Mouse (Mus musculus): ENCODE data around the gene Slc25a21.

The Slc25a21 gene

DNA sequence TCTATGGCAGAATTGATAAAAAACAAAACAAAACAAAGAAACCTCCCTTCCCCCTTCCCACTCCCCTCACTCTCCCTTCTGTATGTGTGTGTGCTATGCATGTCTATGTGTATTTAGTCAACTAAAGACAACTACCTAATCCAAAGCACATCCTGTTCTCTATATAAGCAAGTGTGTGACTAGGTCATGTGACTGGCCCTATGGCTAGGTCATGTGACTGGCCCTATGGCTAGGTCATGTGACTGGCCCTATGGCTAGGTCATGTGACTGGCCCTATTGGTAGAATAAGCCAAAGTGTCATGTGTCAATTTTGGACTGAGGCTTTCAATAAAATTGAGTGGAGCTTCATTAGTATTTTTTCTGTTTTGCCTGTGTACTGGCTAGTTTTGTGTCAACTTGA is 324.1 kb downstream of the Slc25a21 start:
- no peak for DNase-seq

DNA sequence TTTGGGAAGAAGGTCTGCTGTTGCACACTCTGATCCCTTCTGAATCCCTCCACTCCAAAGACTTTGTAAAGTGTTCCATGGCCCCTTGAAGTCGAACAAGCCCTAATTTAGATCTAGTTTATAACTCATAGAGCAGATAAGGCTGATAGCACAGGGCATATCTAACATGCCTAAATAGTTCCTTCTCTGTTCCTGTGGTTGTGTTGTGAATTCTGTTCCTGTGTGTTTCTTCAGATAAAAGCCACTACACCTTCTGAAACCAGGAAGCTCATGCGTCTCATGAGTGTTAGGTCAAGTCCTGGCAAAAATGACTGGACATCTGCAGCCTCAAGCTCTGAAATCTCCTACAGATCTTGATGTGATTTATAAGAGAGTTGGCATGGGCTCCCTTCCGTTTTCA is 326.7 kb downstream of the Slc25a21 start:
- no peak for DNase-seq

DNA sequence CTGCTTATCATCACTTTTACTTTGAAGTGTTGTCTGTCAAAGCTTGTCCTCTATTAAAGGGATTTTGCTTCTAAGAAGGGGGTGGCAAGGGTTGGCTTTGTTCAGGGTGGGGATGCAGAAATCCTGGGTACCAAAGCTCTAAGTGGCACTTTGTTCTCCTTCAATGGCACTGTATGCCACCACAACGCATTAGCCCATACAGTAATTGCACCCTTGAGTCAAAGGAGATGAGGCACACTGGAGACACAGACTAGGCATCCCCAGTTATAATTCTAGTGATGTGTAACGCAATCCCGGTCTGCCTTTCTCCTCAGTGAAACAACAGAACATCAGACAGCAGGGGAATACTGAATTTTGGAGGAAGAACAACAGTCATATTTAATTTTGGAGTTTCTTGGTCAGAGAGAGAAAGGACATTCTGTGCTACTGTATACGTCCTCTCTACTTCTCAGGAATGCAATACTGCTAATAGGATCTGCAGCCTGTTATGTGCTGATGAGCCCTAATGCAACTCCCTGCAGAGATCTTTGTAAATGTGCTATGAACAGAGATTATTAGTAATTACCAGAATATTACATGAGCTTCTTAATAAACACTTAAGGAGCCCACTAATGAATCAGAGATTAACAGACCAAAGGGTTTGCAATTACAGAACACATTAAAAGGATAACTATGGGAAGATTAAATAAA is 333.3 kb downstream of the Slc25a21 start:
- no peak for DNase-seq

DNA sequence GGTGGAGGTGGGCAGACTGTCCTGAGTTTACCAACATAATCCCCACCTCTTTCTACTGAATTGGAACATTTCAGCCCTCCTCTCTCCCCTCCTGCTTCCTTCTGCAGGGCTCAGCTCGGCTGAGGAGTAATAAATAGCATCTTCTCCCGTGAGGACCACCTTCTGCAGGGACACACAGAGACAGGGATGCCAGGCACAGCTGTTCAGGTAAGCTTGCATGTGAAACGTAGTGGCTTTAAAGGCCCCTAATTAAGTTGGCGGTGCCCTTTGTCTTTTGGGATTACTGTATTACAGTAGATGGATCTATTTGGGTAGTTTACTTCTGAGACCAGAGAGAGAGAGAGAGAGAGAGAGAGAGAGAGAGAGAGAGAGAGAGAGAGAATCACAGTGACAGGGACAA is 344.6 kb downstream of the Slc25a21 start:
- no peak for DNase-seq

DNA sequence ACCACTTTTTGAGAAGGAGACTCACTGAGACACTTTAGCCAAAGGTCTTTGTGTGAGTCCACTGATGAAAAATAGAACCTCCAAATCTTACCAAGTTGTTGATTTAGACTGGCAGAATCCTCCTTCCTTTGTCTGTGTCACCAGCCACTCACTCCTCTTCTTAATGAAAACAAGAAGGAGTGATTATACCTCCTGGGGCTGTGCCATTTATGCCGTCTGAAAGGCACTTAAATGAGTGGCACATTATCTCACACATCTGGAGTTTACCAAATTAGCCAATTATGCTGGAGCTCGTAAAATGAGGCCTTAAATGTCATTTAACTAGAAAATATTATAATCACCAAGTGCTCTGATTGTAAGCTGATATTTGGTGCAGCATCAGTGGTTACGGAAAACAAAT is 345.8 kb downstream of the Slc25a21 start:
- no peak for DNase-seq

DNA sequence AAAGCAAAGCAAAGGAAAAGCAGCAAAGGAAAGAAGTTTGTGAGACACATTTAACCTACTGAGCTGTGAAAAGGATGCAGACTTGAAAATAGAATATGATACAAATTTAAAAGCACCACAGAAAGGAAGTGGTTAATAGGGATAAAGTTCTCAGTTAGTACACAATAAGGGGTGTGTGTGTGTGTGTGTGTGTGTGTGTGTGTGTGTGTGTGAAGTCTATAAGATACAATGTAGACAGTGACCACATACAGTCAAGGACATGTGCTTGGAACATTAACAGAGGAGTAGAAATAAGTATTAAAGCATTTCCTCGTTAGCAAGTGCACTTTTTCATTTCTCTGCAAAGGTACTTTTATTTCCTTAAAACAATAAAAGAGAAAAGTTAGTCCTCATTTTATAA is 367.3 kb downstream of the Slc25a21 start:
- DNase-seq, result no peak

DNA sequence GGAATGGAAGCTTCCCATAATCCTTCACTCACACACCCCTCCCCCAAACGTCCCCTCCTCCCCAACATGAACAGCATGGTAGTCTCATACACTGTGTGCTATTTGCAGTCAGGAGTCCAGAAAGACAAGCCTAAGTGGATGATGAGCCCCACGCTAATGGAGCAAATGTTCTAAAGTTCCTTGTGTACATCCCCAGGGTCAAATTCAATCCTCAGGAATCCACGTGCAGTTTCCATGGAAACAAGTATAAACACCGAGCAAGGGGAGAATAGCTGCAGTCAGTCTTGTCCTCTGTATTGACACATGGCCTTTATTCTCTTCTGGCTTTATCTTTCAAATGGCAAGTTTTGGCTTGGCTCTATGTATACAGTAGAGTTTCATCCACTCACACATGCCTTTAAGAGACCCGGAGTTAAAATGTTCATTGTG is 367.8 kb downstream of the Slc25a21 start:
- DNase-seq, result no peak

DNA sequence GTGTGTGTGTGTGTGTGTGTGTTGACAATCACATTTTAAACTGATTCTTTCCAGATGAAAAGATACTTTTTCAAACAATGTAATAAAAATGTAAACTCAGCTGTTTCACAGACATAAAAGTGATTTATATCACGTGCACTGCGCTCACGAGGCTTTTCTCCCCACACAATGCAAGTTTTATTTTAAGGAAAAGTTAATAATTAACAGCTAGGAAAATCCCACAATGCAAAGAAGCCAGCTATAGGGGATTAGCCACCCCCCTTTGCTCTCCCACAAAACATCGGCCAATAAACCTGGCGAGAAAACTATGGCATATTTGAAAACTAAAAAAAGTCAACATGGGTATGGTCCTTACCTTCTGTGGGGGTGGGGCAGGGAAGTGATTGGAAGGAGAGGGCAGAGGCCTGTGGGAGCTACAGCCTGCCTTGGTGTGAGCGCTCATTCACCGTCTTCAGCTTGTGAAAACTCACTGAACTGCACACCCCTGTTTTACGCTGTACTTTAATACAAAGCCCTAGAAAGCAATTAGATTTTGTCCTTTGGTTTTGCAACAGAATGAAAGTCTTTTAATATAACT is 369.4 kb downstream of the Slc25a21 start:
- no peak for DNase-seq

DNA sequence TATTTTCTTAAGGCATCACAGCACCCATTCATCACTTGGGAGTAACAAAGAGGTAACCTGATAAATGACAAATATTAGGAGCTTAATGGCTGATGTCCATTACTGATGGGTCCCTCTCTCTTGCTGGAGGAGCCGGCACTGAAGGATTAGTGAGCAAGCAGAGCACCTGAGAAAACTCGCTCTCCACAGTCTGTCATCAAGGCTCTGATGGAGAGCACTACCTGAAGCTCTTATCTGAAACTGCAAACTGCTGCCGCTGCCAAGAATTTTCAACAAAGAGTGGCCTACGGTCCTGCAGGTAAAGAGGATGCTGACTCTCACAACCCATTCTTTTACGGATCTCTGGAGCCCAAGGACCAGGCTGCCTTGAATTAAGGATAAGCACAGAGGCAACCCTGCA is 372.6 kb downstream of the Slc25a21 start:
- no peak for DNase-seq

DNA sequence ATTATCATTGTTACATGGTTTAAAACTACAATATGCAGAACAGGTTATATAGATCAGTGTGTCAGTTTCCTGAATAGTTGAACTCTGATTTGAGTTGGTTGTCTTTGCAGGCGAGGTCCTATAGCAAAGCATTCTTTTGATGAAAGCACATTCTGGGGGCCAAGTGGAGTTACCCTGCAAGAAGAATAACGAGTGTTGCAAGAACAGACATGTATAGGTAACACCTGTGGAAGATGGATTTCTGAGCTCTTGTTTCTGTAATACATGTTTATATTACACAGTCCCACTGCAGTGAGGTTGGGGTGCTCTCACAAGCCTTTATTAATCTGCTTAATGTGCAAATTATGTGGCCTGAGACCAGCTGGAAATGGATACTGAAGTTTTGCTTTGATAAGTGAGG is 375.1 kb downstream of the Slc25a21 start:
- DNase-seq, result no peak

DNA sequence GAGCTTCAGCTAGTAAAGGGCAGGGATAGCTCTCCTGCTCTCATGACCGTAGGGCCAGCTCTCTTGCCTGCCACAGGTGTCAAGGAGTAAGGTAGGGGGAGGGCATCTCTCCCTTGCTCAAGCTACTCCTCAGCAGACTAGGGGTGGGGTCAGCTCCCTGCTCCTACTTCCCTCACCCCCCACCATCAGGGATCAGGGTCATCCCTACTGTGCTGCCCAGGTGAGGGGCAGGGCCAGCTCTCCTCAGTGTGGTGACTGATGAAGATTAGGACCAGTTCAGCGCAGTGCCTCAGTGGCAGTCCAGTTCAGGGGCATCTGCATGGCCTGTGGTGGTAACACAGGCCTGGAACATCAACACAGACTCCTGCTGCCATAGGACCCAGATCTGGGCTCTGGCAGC is 376.7 kb downstream of the Slc25a21 start:
- no peak for DNase-seq

DNA sequence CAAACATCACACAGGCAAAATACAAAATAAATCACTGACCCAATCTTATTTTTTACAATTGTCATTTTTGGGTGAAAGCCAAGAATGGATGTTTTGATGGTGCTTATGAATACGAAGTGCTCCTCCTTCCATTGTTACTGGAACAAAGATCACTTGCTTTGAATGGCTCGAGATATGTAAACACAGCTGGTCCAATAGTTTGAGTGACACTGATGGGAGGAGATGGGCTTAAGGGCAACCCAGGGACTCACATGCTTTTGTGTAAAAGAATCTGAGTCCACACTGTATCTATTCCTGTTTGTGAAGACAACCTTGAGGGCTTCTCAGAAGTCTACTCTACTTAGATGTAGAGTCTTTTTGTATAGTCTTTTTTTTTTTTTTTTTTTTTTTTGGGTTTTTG is 389.8 kb downstream of the Slc25a21 start:
- DNase-seq, result no peak

DNA sequence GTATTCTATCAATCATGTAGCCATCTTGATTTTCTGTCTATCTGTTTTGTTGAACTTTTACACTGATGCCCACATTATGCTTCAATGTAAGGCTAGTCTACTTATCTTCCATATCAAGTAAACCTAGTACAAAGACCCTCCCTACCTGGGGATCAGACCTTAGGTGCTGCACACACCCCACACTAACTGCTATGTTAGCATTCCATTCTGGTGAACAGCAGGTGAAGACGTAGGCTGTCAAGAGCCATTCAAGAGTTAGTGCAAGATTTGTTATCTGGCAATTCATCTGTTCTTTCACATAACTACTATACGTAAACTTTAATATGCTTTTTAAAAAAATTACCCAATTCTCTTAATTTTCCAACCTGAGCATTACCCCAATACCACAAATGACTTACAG is 390.2 kb downstream of the Slc25a21 start:
- DNase-seq, result no peak

DNA sequence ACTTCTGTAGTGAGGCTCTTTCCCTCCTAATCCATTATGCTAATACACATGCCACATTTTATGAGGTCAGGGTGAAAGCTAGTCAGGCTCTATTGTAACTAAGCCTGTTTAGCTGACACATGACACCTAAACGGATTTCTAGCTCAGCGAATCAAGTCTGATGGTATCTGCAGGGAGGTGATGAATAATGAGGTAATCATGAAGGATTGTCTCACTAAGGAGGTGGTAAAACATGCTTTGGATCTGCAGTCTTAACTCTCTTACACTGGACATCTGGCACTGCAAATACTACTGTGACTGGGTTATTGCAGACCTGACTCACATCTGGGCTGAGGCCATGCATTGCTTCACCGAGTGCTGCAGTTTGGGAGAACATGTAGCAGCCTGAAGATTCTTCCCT is 392.8 kb downstream of the Slc25a21 start:
- DNase-seq, result no peak

DNA sequence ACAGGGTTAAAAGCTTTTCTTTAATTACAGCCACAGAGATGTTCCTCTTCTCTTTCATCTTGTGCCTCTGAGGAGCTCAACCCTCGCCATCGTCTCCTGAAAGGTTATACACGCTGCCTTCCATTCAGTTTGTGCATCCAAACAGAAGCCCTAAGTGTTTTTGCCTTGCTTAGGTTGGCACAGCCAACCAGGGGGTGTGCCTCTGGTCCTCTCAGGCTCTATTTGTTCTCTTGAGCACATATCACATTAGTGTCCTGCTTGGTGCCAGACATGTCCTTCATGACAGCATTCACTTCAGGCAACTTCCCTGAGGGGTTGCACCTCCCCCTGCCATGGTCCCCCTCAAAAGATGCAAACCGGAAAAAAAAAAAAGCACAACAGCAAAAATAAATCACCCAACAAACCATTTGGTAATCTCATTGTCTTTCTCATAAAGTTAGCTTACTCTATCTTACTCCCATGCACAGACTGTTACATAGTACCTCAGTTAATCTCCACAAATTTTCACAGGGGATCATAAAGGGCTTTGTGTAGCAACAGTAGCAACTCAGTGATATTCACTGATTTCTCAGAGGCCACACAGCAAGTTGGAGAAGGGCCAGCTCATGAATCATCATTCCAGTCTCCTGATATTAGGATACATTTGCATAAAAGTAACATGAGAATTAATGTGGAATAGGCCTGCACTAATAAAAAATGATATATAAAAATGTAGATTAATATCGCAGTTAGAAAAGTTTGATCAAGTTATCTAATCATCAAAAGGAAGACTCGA is 398.4 kb downstream of the Slc25a21 start:
- DNase-seq, result no peak

DNA sequence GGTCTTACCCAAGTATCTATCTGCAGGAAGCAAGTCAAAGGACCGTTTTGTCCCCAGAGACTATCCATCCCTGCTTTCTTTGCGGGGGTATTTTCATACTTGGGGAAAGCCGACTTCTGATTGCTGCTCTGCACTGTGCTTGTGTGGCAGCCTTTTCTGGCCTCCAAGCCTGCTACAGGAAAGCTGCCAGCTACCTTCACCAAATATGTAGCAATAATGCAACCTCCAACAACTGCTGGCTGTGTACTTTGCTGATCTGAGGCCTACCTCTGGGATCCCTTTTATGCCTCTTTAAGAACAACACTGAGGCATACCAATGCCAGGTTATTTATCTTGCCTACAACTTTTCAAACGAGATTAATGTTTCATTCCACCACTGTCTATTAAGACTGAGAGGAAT is 408.0 kb downstream of the Slc25a21 start:
- DNase-seq, result no peak

DNA sequence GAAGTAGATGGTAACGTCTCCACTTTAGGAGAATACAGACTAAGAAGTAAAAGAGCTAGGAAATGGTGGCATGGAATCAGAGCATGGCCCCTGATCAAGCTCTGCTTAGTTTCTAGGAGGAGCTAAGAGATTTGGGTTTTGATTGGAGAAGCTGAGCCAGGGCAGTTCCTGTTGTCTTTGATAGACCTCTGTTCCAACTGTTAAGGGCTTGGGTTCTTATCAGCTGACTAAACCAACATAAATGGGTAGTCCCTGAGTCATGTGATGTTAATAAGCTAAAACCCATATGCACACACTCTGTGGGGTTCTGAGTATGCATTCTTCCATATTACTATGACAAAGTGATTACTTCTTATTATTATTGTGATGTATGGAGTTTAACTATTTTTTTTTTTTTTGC is 412.0 kb downstream of the Slc25a21 start:
- no peak for DNase-seq

DNA sequence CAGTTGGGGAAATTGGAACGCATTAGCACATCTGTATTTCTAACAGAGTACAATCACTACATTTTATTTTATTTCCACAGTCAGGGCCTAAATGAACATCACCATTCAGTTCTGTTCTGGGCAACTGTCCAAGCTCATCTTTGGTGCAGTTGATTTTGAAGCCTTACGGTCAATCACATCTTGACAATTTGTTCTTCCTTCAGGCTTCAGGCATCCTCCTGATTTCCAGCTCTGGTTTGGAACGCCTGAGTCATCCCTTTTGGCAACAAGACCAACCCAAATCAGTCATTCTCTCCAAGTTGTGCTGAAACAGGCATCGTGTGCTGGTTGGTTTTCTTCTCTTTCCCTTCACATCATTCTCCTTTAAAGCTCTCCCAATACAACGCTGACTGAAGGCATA is 416.1 kb downstream of the Slc25a21 start:
- DNase-seq, result no peak

DNA sequence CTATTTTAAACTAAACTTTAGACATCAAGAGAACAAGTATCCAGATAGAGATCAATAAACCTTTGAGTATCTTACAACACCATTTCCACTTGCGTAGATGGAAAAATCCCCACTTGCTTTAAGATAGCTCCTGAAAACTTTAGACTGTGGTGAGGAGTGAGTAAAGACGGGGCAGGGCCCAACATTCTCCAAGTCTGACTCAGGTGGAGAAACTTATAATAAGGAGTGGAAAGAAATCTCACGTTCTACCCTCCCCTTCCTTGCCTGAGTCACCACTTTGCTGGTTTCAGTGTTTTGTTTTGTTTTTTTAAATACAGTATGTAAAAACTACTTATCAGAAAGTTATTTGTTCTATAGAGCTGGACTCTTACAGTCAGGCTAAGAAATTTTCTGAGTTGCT is 417.7 kb downstream of the Slc25a21 start:
- no peak for DNase-seq

DNA sequence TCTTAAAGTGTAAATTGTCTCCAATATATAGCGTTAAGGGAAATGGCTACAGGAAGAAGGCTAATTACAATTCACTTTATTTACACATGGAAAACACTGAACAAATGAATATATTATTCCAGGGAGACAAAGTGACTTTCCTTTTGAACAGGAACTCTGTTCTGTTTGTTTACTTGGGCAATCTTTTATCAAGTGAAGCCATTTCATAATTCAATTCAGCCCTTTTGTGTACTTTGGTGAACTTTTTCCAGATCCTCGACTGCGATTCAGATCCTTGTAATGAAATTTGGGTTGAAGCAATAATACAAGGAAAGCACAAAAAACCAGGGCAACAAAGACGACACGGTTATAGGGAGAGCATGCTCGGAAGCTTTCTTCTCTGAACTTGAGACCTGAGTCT is 423.3 kb downstream of the Slc25a21 start:
- DNase-seq, result no peak

DNA sequence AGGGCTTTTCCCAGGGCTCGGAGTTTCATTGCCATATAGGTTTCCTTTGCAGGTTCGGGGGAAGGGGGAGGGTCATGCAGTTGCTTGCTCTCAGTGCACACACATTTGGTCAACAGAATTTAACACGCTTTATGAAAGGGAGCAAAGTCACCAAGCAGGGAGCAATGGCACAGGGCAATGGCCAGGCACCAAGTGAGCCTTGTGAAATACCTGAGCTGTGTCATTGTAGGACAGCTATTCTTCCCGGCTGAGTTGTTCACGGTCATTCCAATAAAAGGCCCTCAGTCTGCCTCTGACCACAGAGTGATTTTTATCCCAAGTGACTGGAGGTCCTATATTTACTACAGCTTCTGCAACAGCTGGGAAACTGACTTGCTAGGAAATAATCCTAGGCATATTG is 427.9 kb downstream of the Slc25a21 start:
- DNase-seq, result no peak

DNA sequence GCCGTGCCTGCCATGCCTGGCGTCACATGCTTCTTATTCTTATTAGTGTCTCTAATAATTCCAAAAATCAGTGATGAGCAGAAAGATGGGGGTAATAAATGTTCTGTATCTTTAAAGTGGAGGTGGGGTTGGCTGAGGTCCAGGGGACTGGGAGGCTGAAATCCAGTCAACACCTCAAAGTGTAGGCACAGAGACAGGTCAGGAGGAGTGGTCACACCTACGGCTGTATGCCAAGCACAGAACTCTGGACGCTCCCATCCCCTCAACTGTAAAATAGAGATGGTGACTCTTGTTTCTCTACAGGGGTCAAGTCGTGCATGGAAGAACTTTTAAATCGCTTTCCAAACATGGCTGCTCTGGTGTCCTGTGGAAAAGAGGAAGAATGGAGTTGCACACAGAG is 429.8 kb downstream of the Slc25a21 start:
- no peak for DNase-seq

DNA sequence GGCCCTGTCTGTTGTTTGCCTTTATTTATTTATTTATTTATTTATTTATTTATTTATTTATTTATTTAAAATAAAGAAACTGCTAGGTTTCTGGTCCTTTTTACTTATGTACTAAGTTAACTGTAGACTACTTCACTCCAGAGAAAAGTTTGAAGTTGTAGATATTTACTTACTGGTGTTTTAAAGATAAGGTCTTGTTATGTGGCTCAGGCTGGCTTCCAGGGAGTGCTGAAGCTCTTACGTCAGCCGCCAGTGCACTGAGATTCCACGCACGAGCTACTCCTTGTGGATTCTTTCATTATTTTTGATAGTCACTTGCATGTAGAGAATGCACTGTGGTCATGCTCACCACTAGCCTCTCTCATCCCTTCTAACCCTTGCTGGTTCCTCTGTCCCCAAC is 460.2 kb downstream of the Slc25a21 start:
- no peak for DNase-seq

DNA sequence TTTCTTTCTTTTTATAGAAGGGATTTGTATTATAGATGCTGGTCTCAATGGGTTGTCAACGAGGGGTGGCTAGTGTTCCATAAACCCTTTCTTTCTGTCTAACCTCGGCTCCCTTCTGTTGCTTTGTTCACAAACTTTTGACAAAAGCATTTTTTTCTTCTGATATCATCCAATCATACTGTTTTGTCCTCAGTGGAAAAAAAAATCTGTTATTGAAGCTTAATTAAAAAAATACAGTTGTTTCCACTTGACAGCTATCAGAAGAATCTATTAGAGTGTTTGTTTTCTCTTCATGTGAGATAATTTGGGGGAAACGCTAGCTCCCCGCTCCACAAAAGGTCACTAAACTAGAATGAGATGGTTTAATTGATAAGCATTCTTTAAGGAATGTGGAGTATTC is 469.6 kb downstream of the Slc25a21 start:
- no peak for DNase-seq

DNA sequence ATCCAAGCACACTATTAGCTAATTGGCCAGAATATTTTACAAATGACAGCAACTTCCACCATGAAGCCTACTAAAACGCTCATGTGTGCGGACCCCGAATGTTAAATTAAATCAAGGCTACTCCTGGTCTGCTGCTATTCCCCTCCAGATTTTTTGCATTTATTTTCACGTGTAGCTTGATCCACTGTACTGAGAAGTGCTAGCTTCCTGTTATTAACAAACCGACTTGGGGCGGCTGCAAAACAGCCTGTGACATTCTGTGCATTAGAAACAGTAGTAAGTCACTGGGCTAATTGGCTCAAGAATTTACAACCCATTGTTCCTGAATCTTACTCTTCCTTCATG is 478.6 kb downstream of the Slc25a21 start:
- no peak for DNase-seq
